Mouse (Mus musculus): ENCODE measurements at regions not wholly inside any gene's neighbourhood (a gene's known extent, or its start where the extent isn't known, plus 50 kb on each side); places are given as distances from the start of the nearest gene placed in this dataset.

DNA sequence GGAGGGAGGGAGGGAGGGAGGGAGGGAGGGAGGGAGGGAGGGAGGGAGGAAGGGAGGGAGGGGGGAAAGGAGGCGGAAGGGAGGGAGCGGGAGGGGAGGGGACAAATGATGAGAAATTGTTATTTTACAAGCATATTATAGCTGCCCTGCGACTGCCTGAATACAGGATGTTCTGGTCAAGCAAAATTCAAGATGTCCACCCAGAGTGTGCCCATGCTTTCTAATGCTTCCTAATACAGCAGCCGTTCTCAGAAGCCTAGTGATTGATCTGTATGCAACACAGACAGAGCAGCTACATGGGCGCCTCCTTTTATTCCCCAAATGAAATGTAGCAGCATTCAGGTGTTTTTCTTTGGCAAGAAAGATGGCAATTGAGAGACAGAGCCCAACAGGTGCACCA is 434.9 kb downstream of the Gxylt1 start:
- Histone ChIP-seq H3K36me3 (no peaks in the 10 kb centered on the region), H3K27me3 (no peaks in the 10 kb centered on the region), H3K4me1 (replicated peaks) (no peaks in the 10 kb centered on the region), H3K4me3 (replicated peaks) (no peak overlapping the region), H3K9me3 (peaks cover 3% of the 10 kb centered on the region; the same call in 1 of the 2 replicates), H3K9ac (replicated peaks) (no peak overlapping the region), H3K4me2 (replicated peaks) (no peak overlapping the region), H3K27ac (no peak overlapping the region)
- no peak for ATAC-seq
- 78% methylated on average over 5 of the region's 5 CpGs for WGBS

DNA sequence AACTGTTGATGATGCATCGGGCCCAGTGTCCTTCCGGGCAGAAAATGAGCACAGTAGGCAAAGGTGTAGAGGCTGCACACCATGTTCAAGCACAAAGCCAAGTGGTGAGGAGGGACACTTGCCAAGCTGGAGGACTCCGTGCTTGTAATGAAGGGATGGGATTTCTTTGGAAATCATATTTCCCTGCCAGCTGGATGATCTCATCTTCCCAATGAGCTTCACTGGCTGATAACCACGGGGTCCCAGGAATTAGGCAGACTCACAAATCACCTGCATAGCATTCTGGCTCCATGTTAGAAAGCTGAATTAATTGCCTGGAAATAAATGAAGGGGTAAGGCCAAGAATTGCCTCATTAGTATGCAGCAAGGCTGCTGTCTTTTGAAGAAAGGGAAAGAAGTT is 435.4 kb downstream of the Gxylt1 start:
- ATAC-seq, result no peak

DNA sequence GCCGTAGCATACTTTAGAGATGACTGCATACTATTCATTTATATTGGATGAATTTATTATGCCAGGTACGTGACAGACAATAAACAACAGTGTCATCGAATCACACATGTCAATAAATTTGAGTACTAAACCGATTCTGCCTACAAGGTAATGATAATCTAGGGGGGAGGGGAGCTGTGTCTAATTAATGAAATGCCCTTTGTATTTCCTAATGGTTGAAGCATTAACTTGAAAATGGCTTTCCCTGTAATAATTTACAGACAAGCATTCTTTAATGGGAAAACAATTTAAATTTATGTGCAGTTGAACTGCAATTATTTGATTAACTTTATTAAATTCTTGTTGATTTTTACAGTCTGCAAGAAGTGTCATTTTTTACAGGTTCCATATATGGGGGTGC is 429.5 kb downstream of the Pdzrn4 start:
- Histone ChIP-seq H3K27ac (no peak overlapping the region), H3K4me1 (replicated peaks) (no peaks in the 10 kb centered on the region), H3K9me3 (no peaks in the 10 kb centered on the region), H3K27me3 (no peaks in the 10 kb centered on the region), H3K4me3 (replicated peaks) (no peak overlapping the region), H3K4me2 (replicated peaks) (no peak overlapping the region), H3K9ac (replicated peaks) (no peak overlapping the region), H3K36me3 (no peaks in the 10 kb centered on the region)
- 84% methylated on average over 4 of the region's 4 CpGs for WGBS
- ATAC-seq, result no peak

More for the DNA sequence above, 435.4 kb downstream of the Gxylt1 start:
- H3K4me1 ChIP-seq (replicated peaks), result no peaks in the 10 kb centered on the region
- H3K9ac ChIP-seq (replicated peaks), result no peak overlapping the region
- no peak overlapping the region for H3K4me2 ChIP-seq (replicated peaks)
- peaks cover 3% of the 10 kb centered on the region; the same call in 1 of the 2 replicates for H3K9me3 ChIP-seq
- H3K4me3 ChIP-seq (replicated peaks), result no peak overlapping the region
- H3K36me3 ChIP-seq, result no peaks in the 10 kb centered on the region
- H3K27ac ChIP-seq, result no peak overlapping the region
- WGBS, result 75% methylated on average over 4 of the region's 4 CpGs
- H3K27me3 ChIP-seq, result no peaks in the 10 kb centered on the region
